Mouse (Mus musculus) frontal cortex, adult (tissue): ENCODE data around the gene Adgrl2.

ENCODE experiments used
- ATAC-seq: cut with Nextera tagmentation; 2 replicates; pipeline ENCODE4 v1.9.2; 2017; ENCODE audit warnings: mild to moderate bottlenecking, moderate library complexity, mixed read lengths; ENCODE audit not compliant: low TSS enrichment

The Adgrl2 gene

DNA sequence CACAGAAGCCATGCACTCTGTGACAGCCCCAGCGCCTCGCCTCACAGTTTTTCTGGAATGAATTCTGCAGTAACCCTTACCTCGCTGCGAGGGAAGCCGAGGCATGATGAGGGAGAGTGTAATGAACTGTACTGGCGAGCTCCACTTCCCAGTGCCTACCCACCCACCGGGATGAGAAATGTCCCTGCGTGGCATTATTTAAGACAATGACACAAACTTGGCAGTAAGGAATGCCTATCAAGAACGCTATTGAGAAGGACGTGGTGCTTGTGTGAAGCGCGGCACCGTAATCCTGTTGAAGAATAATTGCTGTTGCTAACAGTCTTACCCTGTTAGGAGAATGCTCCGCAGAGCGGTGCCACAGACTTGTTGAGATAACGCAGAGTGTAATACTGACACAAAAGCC is 13.2 kb downstream of the Adgrl2 start:
- peak; percentile 71 for ATAC-seq

DNA sequence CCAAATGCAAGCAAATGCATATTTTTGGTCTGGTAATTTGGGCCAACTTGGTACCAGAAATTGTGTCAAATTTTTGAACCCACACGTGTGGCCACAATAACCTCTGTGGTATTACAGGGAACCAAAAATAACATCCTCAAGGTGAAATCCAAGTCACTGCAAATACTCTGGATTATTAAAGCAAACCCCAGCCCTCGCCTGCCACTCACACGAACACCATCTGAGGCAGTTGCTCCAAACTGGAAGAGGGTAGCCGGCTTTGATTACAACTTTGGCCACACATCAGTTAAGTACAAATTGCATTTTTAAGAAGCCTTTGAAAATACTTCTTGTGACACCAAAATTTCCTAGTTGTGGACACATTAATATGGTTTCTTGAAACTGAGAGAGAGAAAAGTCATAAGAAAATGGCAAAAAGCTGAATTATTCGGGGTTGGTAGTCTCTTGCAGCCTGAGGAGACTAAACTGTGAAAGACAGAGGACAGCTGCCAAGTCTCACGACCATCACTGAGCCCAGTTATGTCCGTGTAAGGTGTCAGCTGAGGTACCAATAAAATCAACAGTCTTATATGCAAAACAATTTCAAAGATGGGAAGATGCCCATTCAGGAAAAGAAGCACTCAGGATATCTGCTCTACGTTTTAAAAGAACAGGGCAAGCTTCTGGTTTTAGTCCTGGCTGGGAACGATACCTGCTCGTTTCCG is 18.3 kb downstream of the Adgrl2 start:
- ATAC-seq, result no peak

DNA sequence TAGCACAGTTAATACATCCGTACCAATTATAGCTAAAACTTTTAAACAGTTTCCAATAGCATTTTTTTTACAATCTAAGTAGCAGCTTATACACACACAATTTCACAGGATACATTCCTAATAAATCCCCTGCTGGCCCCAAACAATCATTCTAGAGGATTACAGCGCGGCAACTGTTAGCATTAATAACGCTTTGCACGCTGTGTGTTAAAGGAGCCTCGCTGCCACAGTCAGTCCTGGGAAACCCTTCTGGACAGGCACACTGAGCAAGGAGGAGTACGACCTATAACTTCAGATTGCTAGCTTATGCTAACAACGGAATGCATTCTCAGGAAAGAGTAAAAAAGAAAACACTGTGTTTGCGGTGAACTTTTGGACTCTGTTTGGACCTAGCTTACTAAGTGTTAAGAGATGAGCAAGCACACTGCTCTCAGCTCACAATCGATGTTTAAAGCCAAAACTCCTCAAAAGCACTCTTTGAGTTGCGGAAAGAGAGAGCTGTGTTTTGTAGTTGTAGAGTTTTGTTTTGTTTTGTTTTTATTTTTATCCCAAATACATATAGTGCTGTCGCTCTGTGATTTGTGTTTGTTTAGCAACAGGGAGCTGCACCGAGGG is 25.3 kb downstream of the Adgrl2 start:
- no peak for ATAC-seq

DNA sequence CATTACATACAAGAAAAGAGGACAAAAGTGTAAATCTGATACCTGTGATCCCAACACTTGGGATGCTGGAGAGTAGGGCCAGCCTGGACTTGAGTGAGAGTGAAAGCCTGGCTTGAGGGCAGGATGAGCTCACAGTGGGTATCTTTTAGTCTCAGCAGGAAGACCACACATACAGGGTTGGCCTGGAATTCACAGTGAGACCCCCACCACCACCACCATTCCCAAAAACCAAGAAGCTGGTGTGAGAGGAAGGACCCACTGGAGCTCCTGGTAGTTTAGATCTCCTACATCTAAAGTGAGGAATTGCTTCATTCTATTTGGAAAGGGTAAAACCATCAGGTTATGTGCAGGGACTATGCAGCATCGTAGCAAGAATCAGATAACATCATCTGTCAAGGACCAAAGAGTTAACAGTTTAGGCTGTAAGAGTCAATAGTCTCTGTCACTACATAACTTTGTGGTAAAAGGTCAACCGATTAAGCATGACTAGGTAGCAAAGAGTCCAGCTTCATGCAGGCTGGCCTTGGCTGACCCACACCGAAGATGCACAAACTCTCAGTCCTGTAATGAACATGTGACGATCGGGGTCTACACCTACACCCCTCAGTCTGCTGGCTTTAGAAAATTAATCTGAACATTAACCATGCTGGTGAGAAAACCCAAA is 26.8 kb downstream of the Adgrl2 start:
- ATAC-seq, result no peak

DNA sequence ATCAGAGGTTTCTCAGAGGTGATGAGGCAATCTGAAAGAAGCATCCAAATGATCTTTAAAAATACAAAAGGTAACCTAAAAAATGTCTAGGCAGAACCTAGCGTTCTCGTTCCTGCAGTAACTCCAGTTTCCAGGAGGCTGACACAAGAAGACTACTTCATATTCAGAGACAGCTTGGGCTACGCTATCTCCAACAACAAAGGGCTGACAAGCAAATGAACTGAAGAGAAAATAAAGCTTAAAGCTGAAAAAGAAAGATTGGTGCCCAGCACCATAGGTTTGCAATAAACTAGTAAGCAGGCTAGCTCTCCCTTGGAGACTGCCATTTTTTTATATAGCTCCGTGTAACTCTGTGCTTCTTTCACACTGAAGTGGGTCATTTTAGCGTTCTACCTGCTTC is 28.7 kb downstream of the Adgrl2 start:
- ATAC-seq, result no peak

DNA sequence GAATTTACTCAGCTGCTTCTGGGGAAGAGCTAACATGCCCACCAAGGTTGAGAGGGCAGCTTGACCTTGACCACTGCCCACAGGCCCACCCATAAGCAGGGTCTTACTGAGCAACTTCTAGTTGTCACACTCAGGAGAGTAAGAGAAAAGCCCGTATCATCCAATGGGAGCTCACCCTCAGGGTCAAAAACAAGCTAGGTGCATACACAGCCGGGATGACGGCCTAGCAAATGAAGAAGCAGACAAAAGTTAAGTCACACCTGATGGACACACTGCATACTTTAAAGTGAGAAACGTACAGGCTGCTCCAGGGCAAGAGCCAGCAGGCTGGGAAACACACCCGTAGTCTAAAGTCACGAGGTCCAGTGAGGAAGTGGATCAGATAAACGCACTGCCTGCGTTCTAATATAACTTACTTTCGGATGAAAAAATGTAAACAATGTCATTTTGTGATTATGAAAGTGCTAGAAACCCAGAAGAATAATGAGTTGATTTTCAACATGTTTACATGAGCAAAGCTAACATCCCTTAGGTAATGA is 29.5 kb downstream of the Adgrl2 start:
- ATAC-seq, result no peak

DNA sequence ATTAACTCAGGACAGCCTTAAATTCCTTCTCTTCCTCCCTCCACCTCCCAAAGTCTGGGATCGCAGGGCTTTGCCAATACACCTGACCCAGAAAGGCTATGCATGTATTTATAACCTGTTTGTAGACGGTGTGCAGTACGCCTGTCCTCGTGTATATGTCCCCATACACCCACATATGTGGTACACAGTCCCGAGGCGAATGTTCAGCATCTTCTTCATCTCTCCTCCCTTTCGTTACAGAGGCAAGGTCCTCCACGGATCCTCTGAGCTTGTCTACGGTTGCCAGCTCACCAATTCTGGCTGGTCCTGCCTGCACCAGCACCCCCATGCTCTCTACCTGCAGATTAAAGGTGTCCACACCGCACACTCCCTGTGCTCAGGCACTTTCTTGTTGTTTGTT is 30.1 kb downstream of the Adgrl2 start:
- peak; percentile 13; the same call in 1 of the 2 replicates for ATAC-seq

DNA sequence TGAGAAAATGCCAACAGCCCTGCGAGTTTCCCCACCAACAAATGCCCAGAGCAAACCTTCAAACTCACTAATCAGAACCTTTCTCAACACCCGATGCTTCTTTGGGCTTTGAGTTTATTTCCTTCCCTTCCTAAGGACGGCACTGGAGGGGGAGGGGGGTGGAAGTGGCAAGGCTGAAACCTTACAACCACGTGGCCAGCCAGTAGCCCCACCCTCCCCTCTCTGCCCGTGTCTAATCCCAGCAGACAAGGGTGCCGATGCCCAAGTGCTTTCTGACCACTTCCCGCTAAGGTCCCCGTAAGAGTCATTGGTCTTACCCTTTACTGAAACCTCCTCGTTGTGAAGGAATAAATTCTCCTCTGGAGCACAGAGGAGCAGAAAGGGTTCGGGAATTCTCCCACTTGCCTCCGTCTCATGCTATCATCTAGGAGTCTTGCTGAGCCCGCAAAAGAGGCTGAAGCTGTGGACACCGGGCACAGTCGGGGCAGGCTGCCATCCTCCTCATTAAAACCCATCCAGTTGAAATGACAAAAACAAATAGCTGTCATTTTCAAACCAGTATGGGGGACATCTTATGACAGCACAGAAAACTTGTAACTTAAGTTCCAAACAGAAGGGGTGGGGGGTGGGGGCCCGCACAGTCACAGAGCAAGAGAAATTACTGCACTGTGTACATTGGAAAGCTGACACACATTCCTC is 30.9 kb downstream of the Adgrl2 start:
- ATAC-seq, result peak; percentile 50

DNA sequence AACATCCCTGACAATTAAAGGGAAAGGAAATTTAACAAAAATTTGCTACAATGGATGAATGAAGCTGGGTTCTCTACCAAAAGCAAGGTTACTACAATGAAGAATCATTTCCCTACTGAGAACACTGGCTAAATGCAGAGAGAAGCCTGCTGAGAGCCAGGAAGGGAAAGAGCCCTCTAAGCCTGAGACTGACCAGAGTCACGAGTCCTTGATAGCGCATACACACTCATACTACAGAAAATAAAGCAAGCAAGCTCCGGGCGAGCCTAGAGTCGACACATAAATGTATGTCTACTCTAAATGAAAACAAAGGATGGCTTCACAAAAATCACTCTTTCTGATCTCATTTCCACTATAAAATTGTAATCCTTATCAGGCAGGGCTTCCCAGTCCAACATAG is 31.6 kb downstream of the Adgrl2 start:
- ATAC-seq, result no peak

DNA sequence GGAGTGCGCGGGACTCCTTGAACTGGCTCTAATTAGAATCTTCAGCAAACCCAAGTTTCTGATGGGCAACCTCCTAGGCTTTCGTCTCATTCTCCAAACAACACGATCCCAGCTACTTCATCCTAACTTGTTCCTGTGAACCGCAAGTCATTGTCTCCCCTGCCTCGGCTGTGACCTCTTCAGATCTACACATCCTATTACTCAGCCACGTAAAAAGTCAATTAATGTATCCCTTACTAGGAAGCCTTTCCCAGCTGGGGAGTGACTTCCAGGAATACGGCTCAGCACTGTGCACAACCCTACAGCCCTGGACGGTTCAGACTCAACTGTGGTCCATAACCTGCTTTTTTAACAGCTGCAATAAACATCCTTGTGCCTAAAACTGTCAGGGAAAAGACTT is 32.2 kb downstream of the Adgrl2 start:
- ATAC-seq, result no peak

DNA sequence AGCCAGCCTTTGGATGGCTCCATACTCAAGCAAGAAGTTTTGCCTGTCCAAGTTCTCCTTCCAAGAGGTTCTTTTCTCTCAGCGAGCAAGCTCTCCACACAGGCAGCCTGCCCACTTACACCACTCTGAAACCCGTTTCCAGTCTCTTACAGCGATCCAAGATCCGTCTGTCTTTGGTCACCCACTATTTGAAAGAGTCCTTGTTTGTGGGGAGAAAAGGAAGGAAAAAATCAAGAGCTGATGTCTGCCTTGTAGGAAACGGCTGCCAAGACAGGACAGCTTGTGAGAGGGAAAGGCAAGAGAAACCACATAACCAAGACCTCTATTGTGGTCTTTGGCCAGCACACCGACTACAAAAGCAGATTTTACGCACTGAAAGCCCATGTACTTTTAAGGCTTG is 33.5 kb downstream of the Adgrl2 start:
- peak; percentile 60 for ATAC-seq

DNA sequence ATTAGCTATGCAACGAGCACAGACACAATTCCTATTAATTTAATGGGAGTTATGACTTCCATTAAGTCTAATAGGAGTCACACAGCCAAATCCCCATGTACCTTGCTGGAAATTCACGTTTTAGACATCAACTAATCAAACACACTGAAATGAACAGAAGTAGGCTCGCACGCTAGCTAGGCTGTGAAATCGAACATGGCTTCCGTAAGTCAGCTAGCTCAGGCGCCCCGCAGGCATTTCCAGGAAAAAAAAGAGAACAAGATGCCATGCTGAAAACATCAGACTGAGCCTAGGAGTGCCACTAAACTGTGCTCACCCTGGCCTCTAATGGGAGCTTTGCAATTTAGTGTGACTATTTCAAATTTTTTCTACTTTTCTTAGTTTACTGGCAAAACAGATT is 40.6 kb downstream of the Adgrl2 start:
- no peak for ATAC-seq

DNA sequence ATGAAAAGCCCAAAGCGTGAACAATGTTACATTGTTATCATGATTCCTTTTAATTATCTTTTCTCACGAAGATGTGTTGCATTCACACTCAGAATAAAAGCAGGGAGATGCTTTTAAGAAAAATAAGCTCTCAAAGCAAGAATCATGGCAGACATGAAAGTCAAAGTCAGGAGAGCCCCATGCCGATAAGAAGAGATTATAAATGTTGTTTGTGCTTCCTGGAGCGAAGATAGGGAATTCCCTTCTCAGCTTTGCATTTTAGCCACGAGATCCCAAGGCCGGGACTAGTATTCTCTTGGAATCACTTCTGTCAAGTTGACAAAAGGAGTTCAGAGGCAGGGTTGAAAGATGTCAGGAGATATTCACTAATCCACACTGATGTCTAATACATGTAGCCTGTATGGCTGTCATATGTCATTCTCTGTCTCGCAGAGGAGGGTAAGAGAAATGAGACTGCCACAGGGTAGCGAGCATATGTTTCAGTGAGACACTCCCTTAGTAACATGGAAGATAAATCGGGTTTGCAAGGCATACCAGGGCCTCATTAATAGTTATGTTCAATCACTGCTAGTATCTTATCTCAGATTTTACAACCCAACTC is 42.5 kb downstream of the Adgrl2 start:
- ATAC-seq, result no peak

DNA sequence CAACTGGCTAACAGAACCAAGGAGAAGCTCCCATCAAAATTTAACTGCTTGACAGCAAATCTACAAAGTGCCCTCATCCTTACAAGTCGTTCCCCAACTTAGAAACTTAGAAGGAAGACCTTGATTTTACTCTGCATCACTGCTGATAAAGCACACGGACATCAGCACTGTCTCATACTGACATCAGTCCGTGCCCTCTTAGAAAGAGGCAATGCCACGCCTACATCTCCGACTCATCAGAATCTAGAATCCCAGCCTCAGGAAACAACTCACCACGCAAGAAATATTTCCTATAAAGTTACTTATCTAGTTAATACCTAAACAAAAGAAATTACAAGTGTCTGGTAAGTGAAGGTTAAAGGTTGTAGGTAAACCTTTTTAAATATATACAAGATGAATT is 43.1 kb downstream of the Adgrl2 start:
- ATAC-seq, result no peak

DNA sequence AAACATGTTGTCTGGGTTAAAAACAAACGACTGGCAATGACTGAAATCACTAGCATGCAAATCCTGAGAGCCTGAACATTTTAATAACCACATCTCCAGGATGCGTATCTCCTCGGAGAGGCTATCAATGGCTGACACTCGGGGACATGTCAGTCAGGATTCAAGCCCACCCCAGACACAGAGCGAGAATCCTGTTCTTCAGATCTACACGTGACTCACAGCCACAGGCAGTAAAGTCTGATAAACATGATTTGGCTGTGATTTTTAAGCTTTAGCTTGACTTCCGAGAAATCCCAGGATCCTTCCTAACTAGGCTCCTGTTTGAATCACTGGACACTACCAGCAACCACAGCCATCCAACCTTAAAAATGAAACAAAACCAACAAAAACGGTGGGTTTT is 44.8 kb downstream of the Adgrl2 start:
- ATAC-seq, result peak; percentile 34; the same call in 1 of the 2 replicates

DNA sequence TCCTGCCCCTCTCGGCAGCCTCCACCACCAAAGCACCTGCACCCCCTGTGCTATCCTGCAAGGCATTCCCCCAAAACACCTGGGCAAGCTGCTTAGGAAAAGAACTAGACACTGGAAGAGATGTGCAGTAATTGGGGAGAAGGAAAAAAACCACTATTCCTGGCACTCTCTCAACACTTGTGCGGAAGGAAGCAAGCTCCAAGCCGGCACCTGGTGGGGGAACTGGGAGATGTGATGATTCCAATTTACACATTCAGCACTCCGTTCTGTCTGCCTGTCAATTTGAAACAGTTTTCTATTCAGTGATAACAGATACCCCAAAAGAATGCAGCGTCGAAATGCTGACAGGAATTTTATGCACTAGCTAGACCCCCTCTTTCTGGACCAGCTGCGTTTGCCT is 50.9 kb downstream of the Adgrl2 start:
- ATAC-seq, result peak; percentile 58; the same call in 1 of the 2 replicates

DNA sequence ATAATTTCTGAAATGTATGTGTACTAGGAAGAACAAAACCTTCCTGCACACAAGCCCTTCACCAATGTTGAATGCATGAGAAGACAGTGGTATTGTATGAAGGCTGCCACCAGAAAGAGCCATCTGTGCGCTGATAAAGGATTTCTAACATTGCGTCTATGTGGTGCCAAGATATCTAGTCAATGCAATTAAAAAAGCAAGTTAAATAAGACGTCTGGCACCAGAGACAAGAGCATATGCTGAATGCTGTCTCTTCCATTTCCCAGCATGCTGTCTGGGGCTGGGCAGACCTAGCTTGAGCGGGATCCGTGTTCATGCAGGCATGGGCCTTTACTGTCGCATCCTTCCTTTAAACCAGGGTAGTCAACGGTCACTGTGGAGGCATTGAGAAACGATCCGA is 55.3 kb downstream of the Adgrl2 start:
- ATAC-seq, result peak; percentile 65

DNA sequence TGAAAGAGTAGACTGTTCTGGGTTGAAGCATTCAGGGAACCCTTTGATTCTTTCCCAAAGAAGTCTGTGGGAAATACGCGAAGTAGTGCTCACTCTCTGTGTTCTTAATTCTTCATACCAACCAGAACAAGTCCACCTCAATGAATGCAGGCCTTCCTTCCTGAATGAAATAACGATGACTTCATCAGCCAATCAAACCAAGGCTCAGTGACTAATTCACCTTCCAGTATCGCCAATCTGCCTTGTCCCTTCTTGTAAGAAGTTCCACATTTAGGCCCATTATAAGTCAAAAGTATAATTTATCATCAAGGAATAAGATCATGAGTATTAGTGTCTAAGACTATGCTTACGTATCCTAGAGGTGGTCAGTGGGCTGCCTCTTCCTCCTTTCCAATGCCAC is 56.1 kb downstream of the Adgrl2 start:
- ATAC-seq, result no peak

DNA sequence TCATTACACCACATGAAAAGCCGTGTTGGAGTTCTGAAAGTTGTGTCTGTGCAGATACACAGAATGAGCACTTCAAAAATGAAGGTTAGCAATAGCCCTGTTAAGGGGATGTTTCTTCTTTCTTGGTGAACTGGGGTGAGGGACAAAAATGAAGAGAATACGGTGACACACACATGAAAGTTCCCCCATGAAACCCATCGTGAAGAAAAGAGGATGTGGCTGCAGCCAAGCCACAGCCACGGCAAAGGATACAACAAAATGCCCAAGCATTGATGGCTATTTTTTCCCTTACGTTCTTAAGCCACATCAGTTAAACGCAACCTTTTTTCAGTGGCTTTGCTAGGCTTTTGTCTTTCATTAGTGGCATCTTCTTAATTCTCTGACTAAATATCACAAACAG is 57.2 kb downstream of the Adgrl2 start:
- ATAC-seq, result no peak

DNA sequence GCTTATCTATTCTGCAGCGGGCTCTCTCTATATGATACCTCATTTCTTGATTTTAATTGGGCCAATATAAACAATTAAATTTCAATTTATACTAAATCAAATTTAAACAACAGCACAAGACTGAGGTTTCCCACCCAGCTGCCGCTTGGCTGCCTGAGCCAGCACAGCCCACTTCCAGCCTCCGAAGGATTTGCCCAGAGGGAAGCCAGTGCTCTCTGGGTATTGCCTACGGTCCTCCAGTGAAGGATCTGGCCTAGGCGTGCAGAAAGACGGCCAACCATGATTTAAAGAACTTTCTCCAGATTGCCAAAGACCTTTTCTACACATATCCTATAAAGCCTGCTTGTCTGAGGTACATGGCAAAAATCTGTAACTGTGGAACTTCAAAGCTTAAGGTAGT is 59.4 kb downstream of the Adgrl2 start:
- no peak for ATAC-seq

DNA sequence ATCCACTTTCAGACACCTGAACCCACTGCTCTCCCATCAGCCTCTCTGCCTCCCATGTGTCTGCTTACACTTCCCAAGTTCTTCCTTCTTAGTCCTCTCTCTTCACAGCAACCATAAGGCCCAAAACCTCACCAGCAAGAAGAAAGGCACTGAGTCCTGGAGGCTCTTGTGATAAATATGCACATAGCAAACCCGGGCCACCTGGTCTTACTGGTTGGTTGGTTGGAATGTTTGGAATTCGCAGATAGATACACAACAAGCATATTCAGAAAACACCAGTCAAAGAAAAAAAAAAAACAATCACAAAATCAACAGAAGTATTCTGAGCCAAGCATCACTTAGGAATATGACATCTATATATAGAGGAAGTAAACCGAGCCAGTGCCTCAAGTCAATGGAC is 64.0 kb downstream of the Adgrl2 start:
- ATAC-seq, result no peak

DNA sequence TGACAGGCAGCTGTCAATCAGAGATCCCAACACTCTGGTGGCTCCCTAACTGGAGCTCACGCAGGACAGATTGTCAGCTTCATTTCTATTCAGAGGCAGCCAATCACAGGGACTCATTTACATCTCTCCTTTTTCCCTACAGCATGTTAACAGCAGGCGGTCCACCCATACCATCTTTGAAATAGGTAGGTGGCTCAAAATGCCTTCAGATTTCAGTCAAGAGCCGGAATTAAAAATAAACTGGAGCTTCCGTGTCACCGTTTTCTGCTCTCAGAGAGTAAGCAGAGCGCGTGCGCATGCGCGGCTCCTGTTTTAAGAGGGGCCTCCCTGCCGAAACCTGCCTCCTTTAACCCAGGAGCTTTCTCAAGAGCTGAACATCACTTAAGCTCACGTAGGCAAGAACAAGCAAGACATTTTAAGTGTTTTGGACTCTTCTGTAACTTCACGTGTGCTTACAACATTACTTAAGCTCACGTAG is 67.7 kb downstream of the Adgrl2 start:
- ATAC-seq, result peak; percentile 91
